Mouse (Mus musculus) central nervous system, embryonic 14 days (tissue): ENCODE measurements around the gene Rasl10a. TPM values are rescaled to one million over a fixed set of nuclear protein-coding genes. Genes with fewer than 3 reads are reported as not detected.

Experiments used
- polyA plus RNA-seq: library from polyadenylated mRNA; depleted of rRNA; stranded (reverse); fragments of >200 nt; gene quantifications from 2 replicates; pipeline ENCODE4 v1.2.3, GENCODE M21; 2012; rRNA removed

The Rasl10a gene
- 0.43 and 1.0 TPM in 2 replicates for polyA plus RNA-seq

GRCm38 (mm10) chr11:5057856-5058641 is at the start of gene Rasl10a:
Gene Rasl10a (plus strand): TSS chr11:5058128.

GRCm38 (mm10) chr11:5065056-5065821 is 7.3 kb downstream of the Rasl10a start, which contains the start of gene Gas2l1:
Gene Gas2l1 (minus strand): TSS chr11:5065327.

GRCm38 (mm10) chr11:5098736-5099542 is 41.0 kb downstream of the Rasl10a start, which contains the start of the genes Rhbdd3 and Ewsr1:
Gene Rhbdd3 (plus strand): TSS chr11:5098926.
Gene Ewsr1 (minus strand): TSS chr11:5099266.

Other genes with a start within 250 kb of the Rasl10a start
- gene Nf2, start 208.6 kb upstream of the Rasl10a start, polyA plus RNA-seq = 77.6 and 81.7 TPM in 2 replicates
- gene Nipsnap1, start 184.2 kb upstream of the Rasl10a start, polyA plus RNA-seq = 89.9 and 101 TPM in 2 replicates
- gene Thoc5, start 162.8 kb upstream of the Rasl10a start, polyA plus RNA-seq = 73.5 and 88.3 TPM in 2 replicates
- 2.9 and 3.4 TPM in 2 replicates for gene Nefh, start 110.1 kb upstream of the Rasl10a start, polyA plus RNA-seq
- 94.5 and 94.7 TPM in 2 replicates for gene Ap1b1, start 71.3 kb upstream of the Rasl10a start, polyA plus RNA-seq
- gene Gas2l1, start 7.2 kb downstream of the Rasl10a start, polyA plus RNA-seq = 30.1 and 33.8 TPM in 2 replicates
- 39.5 and 45.9 TPM in 2 replicates for gene Rhbdd3, start 40.8 kb downstream of the Rasl10a start, polyA plus RNA-seq
- gene Ewsr1, start 41.1 kb downstream of the Rasl10a start, polyA plus RNA-seq = 655 and 705 TPM in 2 replicates
- 14.6 and 15.8 TPM in 2 replicates for gene Emid1, start 94.1 kb downstream of the Rasl10a start, polyA plus RNA-seq
- gene Kremen1, start 203.4 kb downstream of the Rasl10a start, polyA plus RNA-seq = 8.6 and 12.4 TPM in 2 replicates